Mouse (Mus musculus) forebrain, postnatal 0 days (tissue): ENCODE data around the gene Gpatch3. TPM values are rescaled to one million over a fixed set of nuclear protein-coding genes. Genes with fewer than 3 reads are reported as not detected.
A peak's percentile ranks its signal among the peaks of the same experiment; 100 is the strongest.

ENCODE experiments used
- ATAC-seq: fragments of 200-750 bp; cut with Nextera tagmentation; 2 replicates; pipeline ENCODE4 v1.8.0; 2017; ENCODE audit warnings: mild to moderate bottlenecking, moderate library complexity
- DNase-seq: peaks from one replicate; pipeline ENCODE4 v3.0.0-alpha.2; 2015
- H3K27ac ChIP-seq: fragments of 300-500 bp; sonication (generic); 2 replicates; pipeline ENCODE4 v1.5.1; 2014; ENCODE audit warnings: low read depth, mild to moderate bottlenecking, antibody characterized with exemption, low read length, moderate library complexity, mixed read lengths
- H3K27me3 ChIP-seq: fragments of 300-500 bp; sonication (generic); 2 replicates; pipeline ENCODE4 v1.6.1; 2014; ENCODE audit warnings: mild to moderate bottlenecking, low read length, mixed read lengths; ENCODE audit not compliant: insufficient read depth
- H3K36me3 ChIP-seq: fragments of 300-500 bp; sonication (generic); 2 replicates; pipeline ENCODE4 v1.6.1; 2014; ENCODE audit warnings: mild to moderate bottlenecking, moderate library complexity; ENCODE audit not compliant: insufficient read depth
- H3K4me1 ChIP-seq: fragments of 300-500 bp; sonication (generic); 2 replicates; pipeline ENCODE4 v1.6.1; 2014; ENCODE audit warnings: antibody characterized with exemption; ENCODE audit not compliant: insufficient read depth
- H3K4me2 ChIP-seq: fragments of 300-500 bp; sonication (generic); 2 replicates; pipeline ENCODE4 v1.6.1; 2014; ENCODE audit warnings: low read depth, mild to moderate bottlenecking, moderate library complexity
- H3K4me3 ChIP-seq: fragments of 300-500 bp; sonication (generic); 2 replicates; pipeline ENCODE4 v1.5.1; 2014; ENCODE audit warnings: low read depth, low read length, mixed read lengths
- H3K9ac ChIP-seq: fragments of 300-500 bp; sonication (generic); 2 replicates; pipeline ENCODE4 v1.6.1; 2014; ENCODE audit warnings: mild to moderate bottlenecking
- H3K9me3 ChIP-seq: fragments of 300-500 bp; sonication (generic); 2 replicates; pipeline ENCODE4 v1.6.1; 2016; ENCODE audit warnings: low read length
- CTCF ChIP-seq: sonication (generic); IDR thresholded peaks from 2 replicates; pipeline ENCODE4 v1.5.1; 2016; ENCODE audit warnings: antibody characterized with exemption, control low read depth, low read depth
- WGBS: fragments of 180-500 bp; shearing (Covaris S2); extraction: QIAGEN DNeasy Blood & Tissue Kit; methylation state at CpG from one replicate; pipeline ENCODE4 v1.1.7; 2014; 5-methylcytosine and 5-hydroxymethylcytosine counted together
- microRNA-seq, 2 experiments: library from miRNA; unstranded; fragments of <30 nt; microRNA quantifications; one replicate each; pipeline ENCODE4; 2016
- polyA plus RNA-seq: library from polyadenylated mRNA; unstranded; fragments of >200 nt; fragmentation: Nextera tagmentation; extraction: Ambion mirVana; gene quantifications from 2 replicates; pipeline ENCODE4 v1.2.1, GENCODE M21; 2015
- total RNA-seq: library from RNA; depleted of rRNA; stranded (reverse); fragments of >200 nt; gene quantifications from 2 replicates; pipeline ENCODE4 v1.2.3, GENCODE M21; 2014; rRNA removed

Gpatch3 gene
- total and polyA plus RNA-seq, 2 experiments from 2014 or later, result 5.4 to 11.8 TPM

DNA sequence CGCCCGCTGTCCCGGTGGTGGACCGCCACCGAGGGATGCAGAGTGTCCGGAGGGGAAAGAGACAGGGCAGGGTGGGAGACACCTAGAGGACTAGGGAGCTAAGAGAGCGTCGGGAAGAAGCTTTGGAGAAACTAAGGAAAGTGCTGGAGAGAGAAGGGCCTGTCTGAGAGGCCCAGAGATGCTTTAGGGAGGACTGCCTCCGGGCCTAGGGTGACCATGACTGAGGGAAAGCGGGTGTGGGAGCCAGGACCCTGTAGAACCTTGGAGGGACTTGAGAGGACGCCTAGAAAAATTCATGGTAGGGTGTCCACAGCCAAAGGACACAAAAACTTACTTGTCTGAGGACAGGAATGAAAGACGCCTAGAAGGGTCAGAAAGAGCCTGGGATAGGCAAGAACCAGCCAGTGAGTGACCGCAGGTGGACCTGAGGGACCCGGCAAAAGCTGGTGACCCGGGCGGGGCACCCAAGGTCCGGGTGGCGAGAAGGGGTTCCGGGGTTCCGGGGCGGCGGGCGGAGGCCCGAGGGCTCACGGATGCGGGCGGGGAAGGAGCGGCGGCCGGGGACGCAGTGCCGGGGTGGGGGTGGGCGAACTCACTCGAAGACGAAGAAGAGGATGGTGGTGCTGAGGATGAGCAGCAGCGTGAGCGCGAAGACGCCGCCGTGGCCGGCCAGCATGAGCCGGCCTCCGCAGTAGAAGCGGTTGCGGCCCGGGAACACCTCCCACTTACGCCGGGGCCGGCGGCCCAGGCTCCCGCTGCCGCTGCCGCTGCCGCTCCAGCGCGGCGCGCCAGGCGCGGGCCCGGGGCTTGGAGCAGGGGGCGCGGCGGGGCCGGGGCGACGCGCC is 58.2 kb downstream of the Gpatch3 start:
- Histone ChIP-seq H3K9ac (peak overlapping the region; percentile 84), H3K9me3 (no peaks in the 10 kb centered on the region), H3K36me3 (no peaks in the 10 kb centered on the region), H3K4me3 (peak overlapping the region; percentile 88), H3K27ac (peak overlapping the region; percentile 87), H3K4me2 (peak overlapping the region; percentile 92), H3K4me1 (0 out of 2 replicates have a peak, but pooled peaks cover 6% of the 10 kb centered on the region), H3K27me3 (no peaks in the 10 kb centered on the region)
- ATAC-seq (peak; percentile 77), DNase-seq (peak; percentile 53)
- WGBS, result 2% methylated on average over 60 of the region's 69 CpGs
- TF ChIP-seq CTCF, result no peak; the same call in 1 of the 2 replicates

- peak overlapping the region; percentile 87 for H3K27ac ChIP-seq
- H3K4me2 ChIP-seq, result peak overlapping the region; percentile 92
- H3K4me3 ChIP-seq, result peak overlapping the region; percentile 88
- H3K36me3 ChIP-seq, result no peaks in the 10 kb centered on the region
- DNase-seq, result peak; percentile 88
- peak; percentile 80 for TF ChIP-seq CTCF
- H3K9ac ChIP-seq, result peak overlapping the region; percentile 84
- peak; percentile 97 for ATAC-seq
- WGBS, result 12% methylated on average over 41 of the region's 47 CpGs
- H3K4me1 ChIP-seq, result 0 out of 2 replicates have a peak, but pooled peaks cover 6% of the 10 kb centered on the region
- no peaks in the 10 kb centered on the region for H3K27me3 ChIP-seq
- no peaks in the 10 kb centered on the region for H3K9me3 ChIP-seq
These were observed 58.9 kb downstream of the Gpatch3 start for GRCm38 (mm10) chr4:133633332-133634042.

Small RNAs within 50 kb of the gene (microRNA-seq; reads per million reads assigned to microRNA genes)
- 0 reads per million in 2 experiments for gene Gm23158

Other genes with a start within 250 kb of the Gpatch3 start
- gene Wdtc1, start 221.3 kb upstream of the Gpatch3 start, total RNA-seq, result 35.5 and 43.9 TPM in 2 replicates
- 13.0 and 16.3 TPM in 2 replicates for gene Wdtc1, start 221.3 kb upstream of the Gpatch3 start, polyA plus RNA-seq
- 9.7 and 16.0 TPM in 2 replicates for gene Slc9a1, start 205.0 kb upstream of the Gpatch3 start, total RNA-seq
- 7.7 and 10.1 TPM in 2 replicates for gene Slc9a1, start 205.0 kb upstream of the Gpatch3 start, polyA plus RNA-seq
- gene Tent5b, start 94.6 kb upstream of the Gpatch3 start, total RNA-seq, result 0.23 and 0.62 TPM in 2 replicates
- gene Tent5b, start 94.6 kb upstream of the Gpatch3 start, polyA plus RNA-seq, result 0.31 TPM in 2 replicates
- gene Trnp1, start 76.2 kb upstream of the Gpatch3 start, total RNA-seq, result 25.7 and 32.1 TPM in 2 replicates
- 14.3 and 17.7 TPM in 2 replicates for gene Trnp1, start 76.2 kb upstream of the Gpatch3 start, polyA plus RNA-seq
- gene Kdf1, start 55.8 kb upstream of the Gpatch3 start, total RNA-seq, result 0.23 TPM in 1 of 2 replicates, not detected in the other
- 0.40 and 0.92 TPM in 2 replicates for gene Kdf1, start 55.8 kb upstream of the Gpatch3 start, polyA plus RNA-seq
- 115 and 119 TPM in 2 replicates for gene Nudc, start 28.7 kb upstream of the Gpatch3 start, total RNA-seq
- gene Nudc, start 28.7 kb upstream of the Gpatch3 start, polyA plus RNA-seq, result 217 and 262 TPM in 2 replicates
- not detected in 2 replicates for gene Nr0b2, start 21.4 kb upstream of the Gpatch3 start, total RNA-seq
- gene Nr0b2, start 21.4 kb upstream of the Gpatch3 start, polyA plus RNA-seq, result not detected in 2 replicates
- gene Gpn2, start 9.6 kb downstream of the Gpatch3 start, total RNA-seq, result 18.5 and 20.5 TPM in 2 replicates
- 16.8 and 19.7 TPM in 2 replicates for gene Gpn2, start 9.6 kb downstream of the Gpatch3 start, polyA plus RNA-seq
- gene Sfn, start 27.4 kb downstream of the Gpatch3 start, total RNA-seq, result 3.2 and 3.3 TPM in 2 replicates
- gene Sfn, start 27.4 kb downstream of the Gpatch3 start, polyA plus RNA-seq, result 0.62 and 0.88 TPM in 2 replicates
- 14.8 and 21.2 TPM in 2 replicates for gene Zdhhc18, start 75.4 kb downstream of the Gpatch3 start, total RNA-seq
- 9.3 and 9.6 TPM in 2 replicates for gene Zdhhc18, start 75.4 kb downstream of the Gpatch3 start, polyA plus RNA-seq
- 9.5 and 12.0 TPM in 2 replicates for gene Pigv, start 97.9 kb downstream of the Gpatch3 start, total RNA-seq
- 9.2 and 12.5 TPM in 2 replicates for gene Pigv, start 97.9 kb downstream of the Gpatch3 start, polyA plus RNA-seq
- gene Arid1a, start 182.0 kb downstream of the Gpatch3 start, total RNA-seq, result 36.2 and 51.0 TPM in 2 replicates
- gene Arid1a, start 182.0 kb downstream of the Gpatch3 start, polyA plus RNA-seq, result 12.7 and 19.3 TPM in 2 replicates